Mouse (Mus musculus) E14TG2a.4 (cell line): ENCODE results near the gene Pycr2.

Experiments used
- CTCF ChIP-seq: conservative IDR thresholded peaks from 2 replicates; pipeline ENCODE4 v1.5.1; 2014; ENCODE audit warnings: low read length
- POU5F1 ChIP-seq: IDR thresholded peaks from 2 replicates; pipeline ENCODE4 v1.6.1; 2014; ENCODE audit warnings: low read length, borderline replicate concordance

DNA sequence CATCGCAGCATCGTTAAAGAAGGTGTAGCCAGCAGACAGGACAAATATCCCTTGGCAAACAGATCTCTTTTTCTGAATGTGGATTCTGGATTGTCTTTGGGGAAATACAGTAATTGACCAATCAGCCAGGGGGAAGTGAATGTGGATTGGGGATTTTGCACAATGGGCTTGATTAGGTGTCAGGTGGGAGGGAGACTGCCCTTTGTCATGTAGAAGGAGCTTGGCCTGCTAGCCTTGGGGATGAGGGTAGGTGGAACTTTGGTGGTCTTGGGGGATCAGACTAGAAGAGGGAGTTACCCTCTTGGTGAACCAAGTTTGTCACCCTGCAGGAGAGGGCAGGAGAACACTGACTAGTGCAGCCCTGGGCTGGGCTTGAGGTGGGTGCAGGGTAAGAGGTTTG is 20.6 kb downstream of the Pycr2 start:
- TF ChIP-seq CTCF (no peak), POU5F1 (peak; percentile 94)
